Mouse (Mus musculus): ENCODE data around the gene Dock10. TPM values are rescaled to one million over a fixed set of nuclear protein-coding genes. Genes with fewer than 3 reads are reported as not detected.

Dock10 gene
- polyA plus RNA-seq, 1 experiment from 2014 or later = 5.0 TPM

- no peaks in the 10 kb centered on the region for H3K36me3 ChIP-seq
- no peaks in the 10 kb centered on the region for H3K27me3 ChIP-seq
- no peak overlapping the region for H3K4me2 ChIP-seq
- no peaks in the 10 kb centered on the region for H3K9me3 ChIP-seq
- H3K9ac ChIP-seq = no peak overlapping the region
- ATAC-seq (ENCODE audit: low read depth) = no peak
- H3K4me3 ChIP-seq = no peak overlapping the region
- H3K4me1 ChIP-seq (replicated peaks) = no peaks in the 10 kb centered on the region
- WGBS = 77% methylated on average over 5 of the region's 5 CpGs
- H3K27ac ChIP-seq (replicated peaks) = no peak overlapping the region
Observed at GRCm38 (mm10) chr1:80671056-80671455, 87.3 kb downstream of the Dock10 start.

GRCm38 (mm10) chr1:80670387-80670786, 87.9 kb downstream of the Dock10 start:
- H3K9me3 ChIP-seq = no peaks in the 10 kb centered on the region
- ATAC-seq (ENCODE audit: low read depth) = no peak
- H3K4me2 ChIP-seq = no peak overlapping the region
- no peak overlapping the region for H3K27ac ChIP-seq (replicated peaks)
- H3K4me1 ChIP-seq (replicated peaks) = no peaks in the 10 kb centered on the region
- H3K27me3 ChIP-seq = no peaks in the 10 kb centered on the region
- no peak overlapping the region for H3K9ac ChIP-seq
- no peaks in the 10 kb centered on the region for H3K36me3 ChIP-seq
- WGBS = 79% methylated on average over 7 of the region's 7 CpGs
- no peak overlapping the region for H3K4me3 ChIP-seq

DNA sequence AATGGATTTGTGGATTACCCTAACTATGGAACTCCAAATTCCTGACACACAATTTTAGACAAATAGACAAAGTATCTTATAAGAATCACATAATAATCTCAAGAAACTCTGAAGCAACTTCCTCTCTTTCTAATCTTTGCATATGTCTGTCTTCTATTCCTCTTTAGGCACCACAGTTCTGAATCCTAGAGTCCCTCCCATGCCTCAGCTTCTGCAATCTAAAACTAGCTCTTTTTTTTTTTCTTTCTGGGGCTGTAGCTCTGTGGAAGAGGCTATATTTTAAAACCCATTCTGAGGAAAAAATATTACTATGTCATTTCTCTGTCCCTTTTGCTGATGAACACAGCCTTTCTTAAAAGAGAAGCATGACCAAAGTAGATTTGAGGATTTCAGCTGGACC, 92.6 kb downstream of the Dock10 start:
- H3K9me3 ChIP-seq = no peaks in the 10 kb centered on the region
- no peak for ATAC-seq (ENCODE audit: low read depth)
- H3K27me3 ChIP-seq = no peaks in the 10 kb centered on the region
- no peak overlapping the region for H3K4me3 ChIP-seq
- no peaks in the 10 kb centered on the region for H3K36me3 ChIP-seq
- peaks cover 5% of the 10 kb centered on the region; the same call in 1 of the 2 replicates for H3K4me1 ChIP-seq (replicated peaks)
- H3K9ac ChIP-seq = no peak overlapping the region
- H3K4me2 ChIP-seq = no peak overlapping the region
- H3K27ac ChIP-seq (replicated peaks) = no peak overlapping the region

GRCm38 (mm10) chr1:80665161-80665560, 93.2 kb downstream of the Dock10 start:
- H3K4me2 ChIP-seq = no peak overlapping the region
- H3K27ac ChIP-seq (replicated peaks) = no peak overlapping the region
- H3K9me3 ChIP-seq = no peaks in the 10 kb centered on the region
- no peak for ATAC-seq (ENCODE audit: low read depth)
- H3K4me1 ChIP-seq (replicated peaks) = peaks cover 5% of the 10 kb centered on the region; the same call in 1 of the 2 replicates
- WGBS = 89% methylated on average over 6 of the region's 6 CpGs
- H3K36me3 ChIP-seq = no peaks in the 10 kb centered on the region
- H3K9ac ChIP-seq = no peak overlapping the region
- H3K4me3 ChIP-seq = no peak overlapping the region
- H3K27me3 ChIP-seq = no peaks in the 10 kb centered on the region

DNA sequence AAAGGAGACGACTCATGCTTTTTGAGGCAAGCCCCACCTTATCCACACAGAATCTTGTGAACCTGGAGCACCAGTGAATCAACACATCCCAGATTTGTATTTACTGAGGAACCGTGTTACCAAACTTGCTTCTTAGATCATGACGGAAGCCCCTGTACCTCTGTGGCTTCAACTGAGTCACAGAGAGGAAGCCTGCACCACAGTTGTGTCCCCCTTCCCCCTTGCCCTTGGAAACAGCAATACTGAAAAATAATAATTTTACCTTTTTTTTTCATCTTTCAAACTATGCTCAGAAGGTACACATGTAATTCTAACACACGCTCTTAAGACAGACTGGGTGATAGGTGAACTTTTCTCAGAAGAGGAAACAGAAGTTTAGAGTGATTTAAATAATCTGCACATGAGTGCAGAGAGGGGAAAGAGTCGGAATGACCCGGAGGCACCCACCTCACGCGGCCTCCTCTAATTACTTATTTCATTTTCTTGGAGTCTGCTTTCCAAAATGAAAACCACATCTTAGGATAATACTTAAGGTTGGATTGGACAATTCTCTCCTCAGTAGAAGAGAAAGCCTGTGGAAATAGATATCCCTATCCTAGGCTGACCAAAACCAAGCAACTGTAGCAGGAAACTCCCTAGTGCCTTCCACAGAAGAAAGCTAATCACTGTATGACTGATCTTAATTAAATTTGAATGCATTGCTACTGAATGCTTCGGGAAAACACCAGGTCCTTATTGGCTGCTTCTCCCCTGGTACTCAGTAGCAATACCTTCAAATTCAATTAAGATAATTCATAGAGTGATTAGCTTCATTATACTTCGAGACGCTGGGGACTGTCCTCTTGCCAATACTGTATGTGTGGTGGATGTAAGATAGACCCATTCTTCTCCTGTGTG, 96.6 kb downstream of the Dock10 start:
- no peak overlapping the region for H3K4me3 ChIP-seq
- ATAC-seq (ENCODE audit: low read depth) = peak; percentile 67
- 79% methylated on average over 11 of the region's 11 CpGs for WGBS
- no peaks in the 10 kb centered on the region for H3K27me3 ChIP-seq
- no peaks in the 10 kb centered on the region for H3K9me3 ChIP-seq
- no peak overlapping the region for H3K27ac ChIP-seq (replicated peaks)
- peaks cover 5% of the 10 kb centered on the region; the same call in 1 of the 2 replicates for H3K4me1 ChIP-seq (replicated peaks)
- H3K36me3 ChIP-seq = no peaks in the 10 kb centered on the region
- no peak overlapping the region for H3K9ac ChIP-seq
- no peak overlapping the region for H3K4me2 ChIP-seq

DNA sequence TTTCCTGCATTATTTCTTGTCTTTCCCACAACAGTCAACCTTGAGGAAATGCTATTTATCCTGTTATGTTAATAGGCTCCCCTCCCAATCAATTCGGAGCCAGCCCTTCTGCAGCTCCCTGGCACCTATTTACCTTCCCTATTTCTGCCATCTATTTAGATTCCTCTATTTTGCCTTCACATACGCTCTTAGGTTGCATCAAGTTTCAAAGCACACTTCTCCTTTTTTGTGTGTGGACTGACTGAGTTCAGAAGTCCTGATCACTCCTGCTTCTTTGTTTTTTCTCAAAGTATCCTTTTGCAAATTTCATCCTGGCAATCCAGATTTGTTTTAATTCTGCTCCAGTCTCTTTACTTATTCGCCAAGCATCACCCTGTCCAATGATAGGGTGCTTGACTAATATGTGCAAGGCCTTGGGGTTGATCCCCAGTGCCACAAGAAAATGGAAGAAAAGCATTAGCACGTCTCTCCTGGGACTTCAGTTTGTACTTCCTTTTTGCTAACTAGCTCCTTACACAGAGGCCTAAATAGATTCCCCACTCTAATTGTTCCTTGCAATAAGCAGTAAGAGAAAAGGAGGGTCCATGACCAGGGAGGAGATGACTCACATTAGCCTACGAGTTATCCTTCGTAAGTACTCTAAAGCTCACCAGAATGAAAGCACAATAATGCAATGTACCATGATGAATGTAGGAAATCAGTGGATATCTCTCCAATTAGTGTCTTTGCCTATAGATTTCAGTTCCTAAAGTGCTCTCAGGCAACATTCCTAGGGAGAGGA, 98.7 kb downstream of the Dock10 start:
- H3K4me3 ChIP-seq = no peak overlapping the region
- no peak for ATAC-seq (ENCODE audit: low read depth)
- no peak overlapping the region for H3K27ac ChIP-seq (replicated peaks)
- no peak overlapping the region for H3K9ac ChIP-seq
- H3K4me2 ChIP-seq = no peak overlapping the region
- no peaks in the 10 kb centered on the region for H3K9me3 ChIP-seq
- WGBS = 79% methylated on average over 6 of the region's 6 CpGs
- H3K36me3 ChIP-seq = no peaks in the 10 kb centered on the region
- H3K4me1 ChIP-seq (replicated peaks) = peaks cover 10% of the 10 kb centered on the region; the same call in 1 of the 2 replicates
- H3K27me3 ChIP-seq = no peaks in the 10 kb centered on the region

GRCm38 (mm10) chr1:80656389-80656788, 101.9 kb downstream of the Dock10 start:
- H3K27me3 ChIP-seq = no peaks in the 10 kb centered on the region
- no peak overlapping the region for H3K4me3 ChIP-seq
- no peak for ATAC-seq (ENCODE audit: low read depth)
- H3K9ac ChIP-seq = no peak overlapping the region
- 58% methylated on average over 2 of the region's 2 CpGs for WGBS
- H3K4me2 ChIP-seq = no peak overlapping the region
- no peaks in the 10 kb centered on the region for H3K36me3 ChIP-seq
- H3K9me3 ChIP-seq = no peaks in the 10 kb centered on the region
- H3K4me1 ChIP-seq (replicated peaks) = peaks cover 12% of the 10 kb centered on the region; the same call in 1 of the 2 replicates
- no peak overlapping the region for H3K27ac ChIP-seq (replicated peaks)

- no peak for ATAC-seq (ENCODE audit: low read depth)
- WGBS = 79% methylated on average over 1 of the region's 1 CpGs
- H3K36me3 ChIP-seq = no peaks in the 10 kb centered on the region
Observed at GRCm38 (mm10) chr1:80655854-80656253, 102.5 kb downstream of the Dock10 start.

GRCm38 (mm10) chr1:80655195-80655594, 103.1 kb downstream of the Dock10 start:
- 83% methylated on average over 4 of the region's 4 CpGs for WGBS
- Histone ChIP-seq H3K4me1 (replicated peaks) (peaks cover 12% of the 10 kb centered on the region; the same call in 1 of the 2 replicates), H3K9ac (no peak overlapping the region), H3K27me3 (no peaks in the 10 kb centered on the region), H3K4me3 (no peak overlapping the region), H3K27ac (replicated peaks) (no peak overlapping the region), H3K4me2 (no peak overlapping the region), H3K36me3 (no peaks in the 10 kb centered on the region), H3K9me3 (no peaks in the 10 kb centered on the region)
- ATAC-seq (ENCODE audit: low read depth) = no peak

More at GRCm38 (mm10) chr1:80655854-80656253, 102.5 kb downstream of the Dock10 start:
- no peaks in the 10 kb centered on the region for H3K27me3 ChIP-seq
- H3K9me3 ChIP-seq = no peaks in the 10 kb centered on the region
- no peak overlapping the region for H3K27ac ChIP-seq (replicated peaks)
- H3K4me2 ChIP-seq = no peak overlapping the region
- H3K4me3 ChIP-seq = no peak overlapping the region
- peaks cover 12% of the 10 kb centered on the region; the same call in 1 of the 2 replicates for H3K4me1 ChIP-seq (replicated peaks)
- H3K9ac ChIP-seq = no peak overlapping the region

GRCm38 (mm10) chr1:80654177-80654576, 104.2 kb downstream of the Dock10 start:
- no peak overlapping the region for H3K9ac ChIP-seq
- no peak overlapping the region for H3K4me3 ChIP-seq
- H3K27ac ChIP-seq (replicated peaks) = no peak overlapping the region
- peaks cover 12% of the 10 kb centered on the region; the same call in 1 of the 2 replicates for H3K4me1 ChIP-seq (replicated peaks)
- no peak for ATAC-seq (ENCODE audit: low read depth)
- no peak overlapping the region for H3K4me2 ChIP-seq
- no peaks in the 10 kb centered on the region for H3K9me3 ChIP-seq
- no peaks in the 10 kb centered on the region for H3K27me3 ChIP-seq
- no peaks in the 10 kb centered on the region for H3K36me3 ChIP-seq
- WGBS = 75% methylated on average over 1 of the region's 1 CpGs

- peaks cover 12% of the 10 kb centered on the region; the same call in 1 of the 2 replicates for H3K4me1 ChIP-seq (replicated peaks)
- no peaks in the 10 kb centered on the region for H3K9me3 ChIP-seq
- ATAC-seq (ENCODE audit: low read depth) = no peak
- H3K4me3 ChIP-seq = no peak overlapping the region
- H3K4me2 ChIP-seq = no peak overlapping the region
- no peak overlapping the region for H3K9ac ChIP-seq
- H3K36me3 ChIP-seq = no peaks in the 10 kb centered on the region
- H3K27me3 ChIP-seq = no peaks in the 10 kb centered on the region
- no peak overlapping the region for H3K27ac ChIP-seq (replicated peaks)
Observed at GRCm38 (mm10) chr1:80652803-80653202, 105.5 kb downstream of the Dock10 start.

DNA sequence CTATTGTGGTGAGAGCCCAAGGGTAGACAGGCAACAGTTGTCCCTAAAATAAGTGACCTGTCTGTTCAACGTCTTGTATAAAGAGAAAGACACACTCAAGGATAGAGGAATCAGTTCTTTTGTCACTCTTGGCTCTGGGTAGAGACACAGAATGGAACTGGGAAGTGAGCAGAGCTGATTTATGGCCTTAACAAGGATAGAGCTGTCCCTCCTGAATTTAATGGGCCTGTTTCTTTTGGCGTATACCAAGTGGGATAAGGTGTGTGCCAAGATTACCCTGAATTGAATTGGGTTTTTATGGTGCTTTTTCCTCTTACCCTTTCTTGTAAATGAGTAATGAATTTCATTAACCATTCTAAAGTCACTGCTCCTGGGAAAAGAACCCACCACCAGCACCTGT, 106.2 kb downstream of the Dock10 start:
- Histone ChIP-seq H3K36me3 (no peaks in the 10 kb centered on the region), H3K4me3 (no peak overlapping the region), H3K27ac (replicated peaks) (no peak overlapping the region), H3K9me3 (no peaks in the 10 kb centered on the region), H3K4me1 (replicated peaks) (peaks cover 12% of the 10 kb centered on the region; the same call in 1 of the 2 replicates), H3K27me3 (no peaks in the 10 kb centered on the region), H3K4me2 (no peak overlapping the region), H3K9ac (no peak overlapping the region)
- WGBS = 28% methylated on average over 2 of the region's 2 CpGs
- ATAC-seq (ENCODE audit: low read depth) = peak; percentile 47; the same call in 1 of the 2 replicates
